Mouse (Mus musculus) cerebral cortex, adult 2 months (tissue): ENCODE results near the gene Dda1.

Experiments used
- WGBS: fragments of 180-500 bp; shearing (Covaris S2); methylation state at CpG from one replicate; pipeline ENCODE4 v1.1.7; 2018; 5-methylcytosine and 5-hydroxymethylcytosine counted together

Gene Dda1

DNA sequence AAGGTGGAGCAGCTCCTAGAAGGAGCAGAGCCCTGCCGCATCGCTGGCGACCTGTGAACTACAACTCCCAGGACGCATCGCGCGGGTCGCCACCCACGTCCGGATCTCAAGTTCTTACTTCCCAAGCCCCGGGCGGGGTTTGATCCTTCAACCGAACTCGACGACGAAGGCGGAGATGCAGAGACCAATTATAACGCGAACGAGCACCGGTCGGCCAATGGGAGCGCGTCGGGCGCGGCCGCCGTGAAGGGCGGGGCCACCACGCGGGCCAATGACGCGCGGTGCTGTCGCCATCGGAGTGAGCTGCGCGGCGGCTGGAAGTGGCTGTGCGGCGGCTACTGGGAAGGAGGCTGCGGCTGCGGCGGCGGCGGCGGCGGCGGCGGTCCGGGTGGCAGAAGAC is at the start of gene Dda1:
Gene Dda1, plus strand, starts transcription at position 284 of the 400 bp plus-strand sequence.
- under 1% methylated on average over 52 of the region's 52 CpGs for WGBS

DNA sequence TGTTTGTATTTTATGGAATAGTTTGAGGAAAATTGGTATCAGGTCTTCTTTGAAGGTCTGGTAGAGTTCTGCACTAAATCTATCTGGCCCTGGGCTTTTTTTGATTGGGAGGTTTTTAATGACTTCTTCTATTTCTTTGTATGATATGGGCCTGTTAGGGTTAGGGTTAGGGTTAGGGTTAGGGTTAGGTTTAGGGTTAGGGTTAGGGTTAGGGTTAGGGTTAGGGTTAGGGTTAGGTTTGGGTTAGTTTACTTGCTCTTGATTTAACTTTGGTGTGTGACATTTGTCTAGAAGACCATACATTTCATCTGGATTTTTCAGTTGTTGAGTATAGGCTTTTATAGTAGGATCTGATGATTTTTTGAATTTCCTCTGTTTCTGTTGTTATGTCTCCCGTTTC is 36.1 kb upstream of the Dda1 start:
- 88% methylated on average over 1 of the region's 1 CpGs for WGBS

- WGBS = 47% methylated on average over 3 of the region's 3 CpGs
Measured at GRCm38 (mm10) chr8:71437041-71437440, 32.0 kb upstream of the Dda1 start.

DNA sequence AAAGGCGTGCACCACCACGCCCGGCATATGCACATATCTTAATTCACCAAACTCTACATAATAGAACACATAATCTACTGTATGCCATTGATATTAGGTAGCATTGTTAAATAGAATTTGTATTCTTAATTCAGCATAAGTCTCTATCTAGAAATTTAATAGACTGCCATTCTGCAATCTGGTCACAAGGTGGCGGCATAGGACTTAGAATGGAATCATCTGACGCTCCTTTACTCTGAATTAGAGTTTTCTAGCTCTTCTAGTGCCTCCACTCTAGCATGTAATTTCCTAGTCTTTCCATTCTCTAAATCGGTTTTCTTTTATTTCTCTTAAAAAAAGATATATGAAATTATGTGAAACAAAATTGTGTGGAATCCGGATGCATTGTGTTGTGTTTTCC is 27.6 kb upstream of the Dda1 start:
- WGBS = under 1% methylated on average over 7 of the region's 7 CpGs

- WGBS = 81% methylated on average over 7 of the region's 7 CpGs
Measured at GRCm38 (mm10) chr8:71445096-71445495, 23.9 kb upstream of the Dda1 start.

DNA sequence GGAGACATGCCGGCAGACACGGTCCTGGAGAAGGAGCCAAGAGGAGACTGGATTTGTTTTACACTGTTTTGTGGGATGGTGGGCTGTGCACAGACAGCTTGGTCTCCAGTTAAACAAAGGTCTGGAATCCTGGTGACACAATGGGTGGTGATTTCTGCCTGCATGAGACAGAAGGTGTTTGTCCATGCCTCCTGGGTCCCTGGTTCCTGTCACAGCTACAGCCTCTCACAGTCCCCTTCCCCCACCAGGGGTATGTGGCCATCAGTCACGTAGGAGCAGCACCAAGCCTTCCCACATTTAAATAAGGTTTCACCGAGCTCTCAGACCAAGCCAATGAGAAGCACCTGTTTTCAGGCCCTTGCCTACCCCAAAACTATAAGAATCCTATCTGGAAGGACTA is 17.7 kb upstream of the Dda1 start:
- WGBS = 71% methylated on average over 4 of the region's 4 CpGs

DNA sequence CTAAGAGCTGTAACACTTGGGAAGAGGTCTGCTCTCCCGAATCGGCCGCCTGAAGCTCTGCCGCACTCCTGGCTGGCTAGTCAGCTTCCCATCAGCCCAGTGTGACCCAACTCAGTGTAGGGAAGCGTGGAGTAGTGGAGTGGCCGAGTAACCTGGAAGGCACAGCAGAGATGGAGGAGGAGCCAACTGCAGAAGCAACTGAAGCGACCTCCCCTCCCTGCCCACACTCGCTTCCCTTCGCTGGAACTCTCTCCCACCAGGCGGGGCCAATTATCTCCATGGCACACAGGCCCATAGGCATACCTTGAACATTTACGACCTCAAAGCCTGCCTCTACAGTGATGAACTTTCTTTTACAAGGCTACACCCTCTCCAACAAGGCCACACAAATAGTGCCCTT is 17.2 kb upstream of the Dda1 start:
- WGBS = 64% methylated on average over 11 of the region's 11 CpGs

- 83% methylated on average over 2 of the region's 2 CpGs for WGBS
Measured at GRCm38 (mm10) chr8:71452669-71453068, 16.3 kb upstream of the Dda1 start.

DNA sequence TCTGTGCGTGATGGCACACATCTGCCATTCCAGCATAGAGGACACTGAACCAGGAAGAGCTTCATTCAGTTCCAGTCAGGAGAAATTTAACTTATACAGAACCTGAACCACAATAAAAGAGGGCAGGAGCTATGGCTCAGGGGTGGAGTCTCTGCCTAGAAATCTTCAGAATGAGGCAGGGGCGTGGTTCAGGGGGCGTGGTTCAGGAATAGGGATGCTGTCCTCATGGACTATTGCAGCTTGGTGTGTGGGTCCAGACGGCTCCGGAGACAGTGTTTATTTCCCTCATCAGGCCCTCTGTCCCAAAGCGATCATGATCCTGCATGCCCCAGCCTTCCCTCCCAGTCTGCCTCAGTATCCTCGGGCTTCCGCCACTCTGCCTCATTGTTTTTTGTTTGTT is 14.3 kb upstream of the Dda1 start:
- WGBS = 83% methylated on average over 8 of the region's 8 CpGs

- WGBS = 53% methylated on average over 22 of the region's 22 CpGs
Measured at GRCm38 (mm10) chr8:71456906-71457305, 12.1 kb upstream of the Dda1 start.

DNA sequence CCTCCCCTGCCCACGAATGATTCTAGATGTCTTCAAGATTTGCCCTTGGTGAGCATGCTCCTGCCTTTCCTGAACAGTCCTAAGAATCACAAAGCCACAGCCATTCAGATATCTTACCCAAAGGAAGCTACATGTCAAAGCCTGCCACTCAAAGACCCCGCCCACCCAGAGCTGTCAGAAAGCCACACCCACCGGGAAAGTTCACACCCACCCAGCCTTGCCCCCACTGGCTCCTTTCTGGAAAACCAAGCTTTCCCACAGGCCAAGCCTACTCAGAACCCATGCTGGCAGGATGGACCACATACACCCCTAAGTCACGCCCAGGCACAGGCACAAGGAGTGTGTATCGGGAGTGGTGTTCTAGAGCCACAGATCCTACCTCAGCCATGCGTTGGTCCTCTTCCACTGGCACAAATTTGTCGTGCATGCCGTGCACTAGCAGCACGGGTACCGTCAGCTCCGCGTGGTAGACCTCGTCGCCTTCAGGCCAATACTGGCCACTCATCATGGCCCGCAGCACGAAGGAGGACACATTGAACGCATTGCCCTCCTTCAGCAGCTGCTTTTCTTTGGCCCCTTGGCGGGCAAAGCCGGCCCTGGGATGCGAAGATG is 11.2 kb upstream of the Dda1 start:
- 86% methylated on average over 20 of the region's 20 CpGs for WGBS

DNA sequence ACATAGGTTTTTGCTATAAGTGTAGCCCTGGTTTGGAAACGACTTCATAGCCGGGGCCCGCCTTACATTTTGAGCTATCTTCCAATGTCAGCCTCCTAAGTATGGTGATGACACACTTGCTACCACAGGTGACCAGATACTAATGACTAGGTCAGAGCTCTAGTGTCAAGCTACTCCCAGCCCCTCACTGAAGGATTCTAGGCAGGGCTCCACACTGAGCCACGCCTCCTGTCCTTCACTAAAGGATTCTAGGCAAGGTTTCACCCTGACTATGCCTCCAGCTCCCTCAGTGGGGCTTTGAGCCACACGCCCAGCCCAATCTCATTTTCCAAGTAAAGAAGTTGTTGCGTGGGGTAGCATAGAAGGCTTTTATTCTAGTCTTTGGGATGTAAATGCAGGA is 8.3 kb upstream of the Dda1 start:
- WGBS = 90% methylated on average over 6 of the region's 6 CpGs

- WGBS = 83% methylated on average over 47 of the region's 47 CpGs
Measured at GRCm38 (mm10) chr8:71461152-71461840, 7.7 kb upstream of the Dda1 start.

- 52% methylated on average over 4 of the region's 4 CpGs for WGBS
Measured at GRCm38 (mm10) chr8:71462191-71462590, 6.8 kb upstream of the Dda1 start.

DNA sequence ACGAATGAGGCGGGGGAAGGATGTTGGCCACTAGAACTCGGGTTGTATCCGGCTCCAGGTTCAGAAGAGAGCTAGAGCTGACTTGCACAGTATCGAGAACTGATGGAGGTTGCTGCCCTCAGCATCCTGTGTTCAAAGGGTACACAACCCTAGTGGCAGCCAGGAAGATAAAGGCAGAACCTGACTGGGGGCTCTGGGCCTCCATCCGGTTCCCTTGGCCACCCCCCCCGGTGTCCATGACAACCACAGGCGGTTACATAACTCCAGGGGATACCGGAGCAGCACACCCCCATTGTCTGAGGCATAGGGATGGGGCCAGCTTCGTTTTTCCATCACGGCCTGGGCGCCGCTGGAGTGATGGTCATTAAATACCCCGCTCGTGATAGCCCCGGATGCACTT is 6.2 kb upstream of the Dda1 start:
- 4% methylated on average over 16 of the region's 16 CpGs for WGBS

- WGBS = under 1% methylated on average over 55 of the region's 55 CpGs
Measured at GRCm38 (mm10) chr8:71463188-71464033, 5.6 kb upstream of the Dda1 start, which contains the start of gene Abhd8. Abhd8 (minus strand) TSS chr8:71463655.

DNA sequence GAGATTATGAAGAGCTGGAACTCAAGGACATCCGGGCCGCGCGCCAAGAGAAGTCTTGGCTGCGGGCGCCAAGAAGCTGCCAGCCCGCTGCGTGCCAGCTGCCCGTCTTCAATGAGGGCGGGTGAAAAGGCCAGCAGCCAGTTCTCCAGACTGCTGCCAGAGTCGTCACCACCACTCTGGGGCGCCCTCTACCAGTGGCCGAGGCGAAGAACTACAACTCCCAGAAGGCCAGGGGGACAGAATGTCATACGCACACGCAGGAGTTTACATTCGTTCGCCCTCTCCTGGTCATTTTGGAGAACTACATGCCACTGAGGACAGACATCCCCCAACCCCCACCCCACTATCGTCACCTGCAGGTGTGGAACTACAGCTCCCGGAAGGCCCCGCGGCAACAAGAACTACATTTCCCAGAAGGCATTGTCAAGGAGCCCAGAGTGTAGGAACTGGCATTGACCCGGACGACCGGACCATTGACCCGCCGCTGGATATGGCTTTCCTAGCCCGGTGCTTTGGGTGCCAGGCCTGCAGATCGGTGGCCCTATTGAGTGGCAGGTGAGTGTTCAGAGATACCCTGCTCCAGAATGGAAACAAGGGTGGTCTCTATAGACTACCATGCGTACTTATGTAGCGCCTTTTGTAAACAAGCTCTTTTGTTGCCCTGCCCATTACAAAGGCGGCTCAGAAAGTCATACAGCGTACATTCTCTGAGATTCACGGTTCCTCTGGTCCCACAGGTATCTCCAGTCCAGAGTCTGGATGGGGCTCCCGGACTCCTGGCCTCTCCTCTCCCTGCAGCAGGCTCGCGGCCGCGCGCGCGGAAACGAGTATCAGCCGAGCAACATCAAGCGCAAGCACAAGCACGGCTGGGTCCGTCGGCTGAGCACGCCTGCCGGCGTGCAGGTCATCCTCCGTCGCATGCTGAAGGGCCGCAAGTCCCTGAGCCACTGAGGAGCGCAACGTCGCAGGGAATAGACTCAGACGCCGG is 4.2 kb upstream of the Dda1 start, which contains the start of gene Mrpl34:
Gene Mrpl34, plus strand, starts transcription at position 447 of the 988 bp plus-strand sequence.
- 1% methylated on average over 59 of the region's 59 CpGs for WGBS

DNA sequence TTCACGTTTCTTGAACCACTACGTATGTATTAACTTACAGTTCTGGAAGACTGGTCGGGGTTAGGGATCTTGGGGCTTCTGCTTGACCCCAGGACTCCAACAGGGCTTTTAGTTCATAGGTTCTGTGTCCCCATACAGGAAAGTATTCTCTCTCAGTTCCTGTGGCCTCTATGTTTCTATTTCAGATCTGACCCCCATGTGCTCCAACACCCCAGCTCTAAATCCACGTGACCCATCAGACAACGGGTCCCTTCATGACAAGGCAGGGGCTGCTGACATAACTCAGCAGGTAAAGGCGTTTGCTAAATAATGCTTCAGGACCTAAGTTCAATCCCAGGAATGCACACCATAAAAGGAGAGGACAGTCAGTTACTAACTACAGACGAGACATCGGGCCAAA is 3.3 kb upstream of the Dda1 start:
- WGBS = 81% methylated on average over 8 of the region's 8 CpGs

DNA sequence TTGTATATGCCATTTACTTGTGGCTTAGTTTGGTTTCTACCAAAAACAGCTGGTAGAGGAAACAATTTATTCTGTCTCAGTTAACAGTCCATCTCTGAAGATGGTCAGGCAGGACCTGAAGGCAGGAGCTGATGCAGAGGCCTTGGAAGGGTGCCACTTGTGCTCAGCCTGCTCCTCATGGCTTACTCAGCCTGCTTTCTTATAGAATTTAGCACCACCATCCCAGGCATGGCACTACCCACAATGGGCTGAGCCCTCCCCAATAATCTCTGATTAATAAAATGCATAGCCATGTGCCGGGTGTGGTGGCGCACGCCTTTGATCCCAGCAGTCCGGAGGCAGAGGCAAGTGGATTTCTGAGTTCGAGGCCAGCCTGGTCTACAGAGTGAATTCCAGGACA is 2.8 kb upstream of the Dda1 start:
- 96% methylated on average over 5 of the region's 5 CpGs for WGBS

DNA sequence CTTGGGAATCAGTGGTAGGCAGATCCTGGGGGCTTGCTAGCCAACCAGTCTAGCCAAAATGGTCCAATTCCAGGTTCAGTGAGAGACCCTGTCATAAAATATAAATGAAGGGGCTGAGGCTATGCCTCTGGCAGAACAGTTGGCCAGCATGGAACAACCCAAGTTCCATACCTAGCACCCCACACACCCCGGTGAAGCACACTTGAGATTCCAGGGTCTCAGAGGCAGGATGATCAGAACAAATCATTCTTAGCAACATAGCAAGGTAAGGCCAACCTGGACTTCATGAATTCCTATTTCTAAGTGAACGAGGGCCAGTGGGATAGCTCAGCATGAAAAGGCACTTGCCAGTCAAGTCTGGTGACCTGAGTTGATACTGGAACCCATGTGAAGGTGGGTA is 1.8 kb upstream of the Dda1 start:
- 97% methylated on average over 2 of the region's 2 CpGs for WGBS

GRCm38 (mm10) chr8:71468001-71468400 is 998 bp upstream of the Dda1 start:
- WGBS = 100% methylated on average over 1 of the region's 1 CpGs
